ENCODE assay signal across 23 mouse cellular contexts in the genomic region with DNA sequence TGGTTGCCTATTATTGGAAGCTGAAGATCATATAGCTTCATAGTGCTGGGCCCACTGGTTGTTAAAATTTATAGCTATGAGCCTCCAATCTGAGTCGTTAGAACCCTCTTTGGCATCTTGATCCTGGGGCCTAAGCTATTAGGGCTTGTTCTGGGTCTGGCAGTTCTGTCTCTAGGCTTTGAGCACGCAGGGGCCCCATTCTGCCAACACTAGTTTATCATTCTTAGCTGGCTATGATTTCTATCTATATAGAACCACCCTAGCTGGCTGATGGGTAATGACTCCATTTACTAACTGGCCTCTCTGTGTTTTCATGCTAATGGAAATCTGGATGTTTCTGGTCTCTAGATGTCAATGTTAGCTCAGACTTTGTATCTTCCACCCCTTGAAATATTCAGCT. TPM values are rescaled to one million over a fixed set of nuclear protein-coding genes. Genes with fewer than 3 reads are reported as not detected.
DNase-seq lines count a peak whose midpoint lies in the region; ATAC-seq and TF ChIP-seq lines count a peak whose summit lies in the region.
"Had no signal": no experiment of that assay in that cellular context is flagged by ENCODE, and none has a peak within 500 bp of the region (broad histone marks: within the 10 kb centered on the region; RNA-seq: fewer than 3 reads in every experiment).

No protein-coding gene starts in this region.

- DNase-seq in kidney, postnatal 4 days = no peak
- DNase-seq in intestine, embryonic 14.5 days (ENCODE audit: low spot score) = no peak
- no peak for DNase-seq in urinary bladder, postnatal 14 days (ENCODE audit: low spot score)
- DNase-seq: adrenal gland, adult 8-10 months; adrenal gland, postnatal 14 days; adrenal gland, postnatal 36 days; B cell, adult 2 months; cerebellum, adult 11-12 months; cerebellum, adult 2 months; cerebellum, adult 9-10 months; cerebellum, postnatal 10 days; cerebellum, postnatal 25 days had no signal

- no peak overlapping the region for H3K4me3 ChIP-seq in kidney, embryonic 15.5 days (replicated peaks)
- no peak overlapping the region for H3K4me3 ChIP-seq in intestine, embryonic 14.5 days (ENCODE audit: low read depth, low read length)
- no peak overlapping the region for H3K4me3 ChIP-seq in intestine, embryonic 16.5 days (ENCODE audit: low read length)
- no peak overlapping the region for H3K4me3 ChIP-seq in small intestine, adult 2 months (ENCODE audit: low read depth, low read length)
- no peak overlapping the region for H3K4me3 ChIP-seq in hindbrain, embryonic 12.5 days
- H3K4me3 ChIP-seq: embryonic facial prominence, embryonic 10.5 days; embryonic facial prominence, embryonic 12.5 days; forebrain, embryonic 13.5 days had no signal

- H3K9me3 ChIP-seq in kidney, embryonic 15.5 days (replicated peaks) = no peaks in the 10 kb centered on the region
- H3K9me3 ChIP-seq in intestine, embryonic 14.5 days (ENCODE audit: control insufficient read depth, low read length) = no peaks in the 10 kb centered on the region
- H3K9me3 ChIP-seq in intestine, embryonic 16.5 days (ENCODE audit: control insufficient read depth, low read length) = 0 out of 2 replicates have a peak, but pooled peaks cover 5% of the 10 kb centered on the region
- no peaks in the 10 kb centered on the region for H3K9me3 ChIP-seq in hindbrain, embryonic 12.5 days (replicated peaks)
- H3K9me3 ChIP-seq: embryonic facial prominence, embryonic 10.5 days; embryonic facial prominence, embryonic 12.5 days; forebrain, embryonic 13.5 days; G1E had no signal

- H3K4me2 ChIP-seq in kidney, embryonic 15.5 days = no peak overlapping the region
- H3K4me2 ChIP-seq in intestine, embryonic 14.5 days (ENCODE audit: low read length) = no peak overlapping the region
- no peak overlapping the region for H3K4me2 ChIP-seq in intestine, embryonic 16.5 days (ENCODE audit: low read depth, low read length)
- no peak overlapping the region for H3K4me2 ChIP-seq in hindbrain, embryonic 12.5 days (replicated peaks)
- H3K4me2 ChIP-seq: embryonic facial prominence, embryonic 12.5 days; forebrain, embryonic 13.5 days had no signal

- no peak overlapping the region for H3K9ac ChIP-seq in kidney, embryonic 15.5 days
- H3K9ac ChIP-seq in intestine, embryonic 14.5 days (ENCODE audit: low read length) = no peak overlapping the region
- no peak overlapping the region for H3K9ac ChIP-seq in intestine, embryonic 16.5 days (ENCODE audit: low read depth, low read length)
- no peak overlapping the region for H3K9ac ChIP-seq in hindbrain, embryonic 12.5 days
- H3K9ac ChIP-seq: embryonic facial prominence, embryonic 12.5 days; forebrain, embryonic 13.5 days had no signal

- ATAC-seq in kidney, embryonic 15.5 days (replicated peaks; ENCODE audit: low FRiP score) = no peak
- ATAC-seq in intestine, embryonic 14.5 days (replicated peaks; ENCODE audit: low FRiP score, low TSS enrichment, low read depth) = peak; percentile 10; the same call in 1 of the 2 replicates
- ATAC-seq in intestine, embryonic 16.5 days = peak; percentile 57
- no peak for ATAC-seq in hindbrain, embryonic 12.5 days (ENCODE audit: low FRiP score)
- ATAC-seq: activated CD4-positive, CD25-positive, alpha-beta regulatory T cell, adult 4 months; CD4-positive, CD25-positive, alpha-beta regulatory T cell, adult 4 months; forebrain, embryonic 13.5 days; Patski had no signal

- peak overlapping the region; percentile 9; the same call in 1 of the 2 replicates for H3K27ac ChIP-seq in kidney, embryonic 15.5 days
- H3K27ac ChIP-seq in intestine, embryonic 14.5 days (ENCODE audit: low read depth) = peak overlapping the region; percentile 70
- peak overlapping the region; percentile 85 for H3K27ac ChIP-seq in intestine, embryonic 16.5 days (ENCODE audit: low read length)
- H3K27ac ChIP-seq in small intestine, adult 2 months (ENCODE audit: insufficient read depth, low read depth, low read length) = peak overlapping the region; percentile 59
- no peak overlapping the region for H3K27ac ChIP-seq in hindbrain, embryonic 12.5 days
- H3K27ac ChIP-seq: embryonic facial prominence, embryonic 10.5 days; embryonic facial prominence, embryonic 12.5 days; forebrain, embryonic 13.5 days had no signal

- peaks cover 6% of the 10 kb centered on the region for H3K4me1 ChIP-seq in kidney, embryonic 15.5 days
- no peaks in the 10 kb centered on the region; the same call in 1 of the 2 replicates for H3K4me1 ChIP-seq in intestine, embryonic 14.5 days (replicated peaks; ENCODE audit: control insufficient read depth, insufficient read depth, low read length)
- peaks cover 4% of the 10 kb centered on the region; the same call in 1 of the 2 replicates for H3K4me1 ChIP-seq in intestine, embryonic 16.5 days (ENCODE audit: control insufficient read depth, insufficient read depth, low read length)
- peaks cover 8% of the 10 kb centered on the region; the same call in 1 of the 2 replicates for H3K4me1 ChIP-seq in small intestine, adult 2 months (ENCODE audit: control insufficient read depth, insufficient read depth, insufficient read length, low read length)
- peaks cover 4% of the 10 kb centered on the region for H3K4me1 ChIP-seq in hindbrain, embryonic 12.5 days
- H3K4me1 ChIP-seq: embryonic facial prominence, embryonic 12.5 days had no signal

- no peak for TF ChIP-seq POLR2A in small intestine, adult 2 months (IDR thresholded peaks at IDR 0.05; ENCODE audit: low read depth, low read length)

- H3K27me3 ChIP-seq in kidney, embryonic 15.5 days = no peaks in the 10 kb centered on the region
- no peaks in the 10 kb centered on the region for H3K27me3 ChIP-seq in intestine, embryonic 14.5 days (replicated peaks; ENCODE audit: control insufficient read depth, insufficient read depth, low read length)
- H3K27me3 ChIP-seq in intestine, embryonic 16.5 days (replicated peaks; ENCODE audit: control insufficient read depth, insufficient read depth, low read length) = no peaks in the 10 kb centered on the region
- H3K27me3 ChIP-seq in small intestine, adult 2 months (ENCODE audit: control insufficient read depth, insufficient read depth, low read length) = no peaks in the 10 kb centered on the region
- no peaks in the 10 kb centered on the region for H3K27me3 ChIP-seq in hindbrain, embryonic 12.5 days
- H3K27me3 ChIP-seq: embryonic facial prominence, embryonic 12.5 days; forebrain, embryonic 13.5 days; Patski had no signal

- no peaks in the 10 kb centered on the region for H3K36me3 ChIP-seq in kidney, embryonic 15.5 days
- H3K36me3 ChIP-seq in intestine, embryonic 14.5 days (ENCODE audit: control insufficient read depth, insufficient read depth, low read length) = no peaks in the 10 kb centered on the region
- H3K36me3 ChIP-seq in intestine, embryonic 16.5 days (ENCODE audit: control insufficient read depth, insufficient read depth, low read length) = no peaks in the 10 kb centered on the region
- no peaks in the 10 kb centered on the region for H3K36me3 ChIP-seq in small intestine, adult 2 months (ENCODE audit: control insufficient read depth, insufficient read depth, low read length)
- H3K36me3 ChIP-seq in hindbrain, embryonic 12.5 days = no peaks in the 10 kb centered on the region
- H3K36me3 ChIP-seq: embryonic facial prominence, embryonic 10.5 days; embryonic facial prominence, embryonic 12.5 days; G1E had no signal

- TF ChIP-seq CTCF in small intestine, adult 2 months (IDR thresholded peaks at IDR 0.05; ENCODE audit: extremely low read depth, insufficient read length, insufficient replicate concordance, low read depth, low read length) = no peak

- WGBS in kidney, embryonic 15.5 days = 46% methylated on average over 2 of the region's 2 CpGs
- WGBS in intestine, embryonic 14.5 days = 63% methylated on average over 2 of the region's 2 CpGs
- 38% methylated on average over 2 of the region's 2 CpGs for WGBS in intestine, embryonic 16.5 days
- WGBS in small intestine, adult 2 months = 37% methylated on average over 2 of the region's 2 CpGs
- WGBS in hindbrain, embryonic 12.5 days = 85% methylated on average over 2 of the region's 2 CpGs

RNA-seq across cellular contexts. Expression of a gene that starts 5.9 kb away (rescaled TPM):
- 90.5 and 108 TPM in 2 replicates for polyA plus RNA-seq in kidney, embryonic 15.5 days (2015; fragmentation: Nextera tagmentation; extraction: Ambion mirVana)
- polyA plus RNA-seq in intestine, embryonic 14.5 days (2014; fragmentation: Nextera tagmentation; extraction: Ambion mirVana) = 116 and 123 TPM in 2 replicates
- polyA plus RNA-seq in intestine, embryonic 16.5 days (2015; fragmentation: Nextera tagmentation; extraction: Ambion mirVana) = 50.4 and 51.2 TPM in 2 replicates
- polyA plus RNA-seq in small intestine, adult 2 months (2012; rRNA removed) = 74.6 and 146 TPM in 2 replicates
- polyA plus RNA-seq in hindbrain, embryonic 12.5 days (2016; fragmentation: Nextera tagmentation; extraction: Ambion mirVana) = 83.7 and 91.5 TPM in 2 replicates

Comparison
In these comparisons a context has a peak if more than half of its experiments do, and no peak if none do; other contexts are left out.
1. ATAC-seq: peak in intestine, embryonic 14.5 days (single experiment) and intestine, embryonic 16.5 days (single experiment); none in kidney, embryonic 15.5 days (single experiment) and hindbrain, embryonic 12.5 days (single experiment).